Mouse (Mus musculus): ENCODE measurements around the gene Magi2.

DNA sequence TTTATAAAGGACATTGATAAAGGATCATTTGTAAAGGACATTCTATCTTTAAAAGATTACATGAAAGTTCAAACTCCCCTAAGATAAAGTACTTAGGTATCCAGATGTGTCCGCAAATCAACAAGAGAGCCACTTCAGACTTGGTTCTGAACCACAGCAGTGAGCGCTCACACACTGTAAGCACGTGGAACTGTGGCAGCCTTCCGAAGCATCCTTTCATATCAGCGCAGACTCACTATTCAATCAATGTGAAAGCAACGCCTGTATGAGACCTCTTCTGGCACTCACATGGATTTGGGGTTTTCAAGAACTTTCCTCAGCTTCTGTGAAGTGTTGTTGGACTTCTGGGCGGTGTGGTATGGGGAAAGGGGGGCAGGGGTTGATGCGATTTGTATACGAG, 970.6 kb downstream of the Magi2 start:
- TF ChIP-seq CTCF (IDR thresholded peaks at IDR 0.05; ENCODE audit: control insufficient read depth, insufficient read depth, insufficient read length), result no peak
- TF ChIP-seq MAX (IDR thresholded peaks at IDR 0.05), result no peak
- no peak for TF ChIP-seq CEBPB (IDR thresholded peaks at IDR 0.05; ENCODE audit: low read depth)
- TF ChIP-seq MYOD1 (IDR thresholded peaks at IDR 0.05; ENCODE audit: control insufficient read depth, insufficient read length, low read depth), result no peak
- TF ChIP-seq MYOG (IDR thresholded peaks at IDR 0.05; ENCODE audit: control insufficient read depth, extremely low read depth, insufficient read length), result no peak
- TF ChIP-seq FOSL1 (IDR thresholded peaks at IDR 0.05; ENCODE audit: insufficient read depth, low read length, poor library complexity, severe bottlenecking), result no peak
- TF ChIP-seq USF1 (IDR thresholded peaks at IDR 0.05; ENCODE audit: low read depth), result no peak

Measured in C2C12 (cell line).